Mouse (Mus musculus) frontal cortex, postnatal 10 days (tissue): Measurements from ENCODE around the gene Ahsa1.
"Not testable (repeated sequence)": the region's sequence is repeated elsewhere in the genome, so short reads cannot be mapped to it uniquely, and the experiment has no call there.

ENCODE experiments used
- DNase-seq, 2 experiments: peaks; one replicate each; pipeline ENCODE4 v3.0.0; 2022; ENCODE audit warnings: low spot score in 2 of 2, mixed read lengths in 1 of 2

Ahsa1 gene

GRCm38 (mm10) chr12:87266108-87266826 lies at the start of gene Ahsa1, which contains the start of gene Vipas39:
Gene Ahsa1 (plus strand): TSS chr12:87266479.
Gene Vipas39 (minus strand): TSS chr12:87266256.
- DNase-seq, result peak; percentile 86 to 90

GRCm38 (mm10) chr12:87217596-87217995 lies 48.7 kb upstream of the Ahsa1 start:
- no peak for DNase-seq

GRCm38 (mm10) chr12:87219362-87219761 lies 46.9 kb upstream of the Ahsa1 start:
- no peak for DNase-seq

- no peak for DNase-seq
Measured at GRCm38 (mm10) chr12:87224950-87225349, 41.3 kb upstream of the Ahsa1 start.

GRCm38 (mm10) chr12:87226801-87227200 lies 39.5 kb upstream of the Ahsa1 start:
- DNase-seq, result no peak

GRCm38 (mm10) chr12:87229633-87230032 lies 36.6 kb upstream of the Ahsa1 start:
- DNase-seq, result no peak

GRCm38 (mm10) chr12:87230379-87230895 lies 35.8 kb upstream of the Ahsa1 start:
- DNase-seq, result no peak

- no peak for DNase-seq
Measured at GRCm38 (mm10) chr12:87236882-87237483, 29.3 kb upstream of the Ahsa1 start.

GRCm38 (mm10) chr12:87238632-87239031 lies 27.6 kb upstream of the Ahsa1 start, which contains the start of gene Noxred1:
Gene Noxred1 (minus strand): TSS chr12:87238732.
- no peak for DNase-seq

- DNase-seq, result no peak
Measured at GRCm38 (mm10) chr12:87250161-87250560, 16.1 kb upstream of the Ahsa1 start.

GRCm38 (mm10) chr12:87253878-87254277 lies 12.4 kb upstream of the Ahsa1 start:
- no peak for DNase-seq

GRCm38 (mm10) chr12:87256629-87257028 lies 9.7 kb upstream of the Ahsa1 start:
- no peak for DNase-seq

- no peak for DNase-seq
Measured at GRCm38 (mm10) chr12:87260562-87260961, 5.7 kb upstream of the Ahsa1 start.

GRCm38 (mm10) chr12:87265444-87265843 lies 835 bp upstream of the Ahsa1 start:
- DNase-seq, result no peak

- DNase-seq, result peak; percentile 18 to 66
Measured at GRCm38 (mm10) chr12:87266827-87267603, 736 bp downstream of the Ahsa1 start.

GRCm38 (mm10) chr12:87267682-87268081 lies 1.4 kb downstream of the Ahsa1 start:
- DNase-seq, result no peak

GRCm38 (mm10) chr12:87274853-87275831 lies 8.9 kb downstream of the Ahsa1 start:
- DNase-seq, result no peak

- DNase-seq, result not testable (repeated sequence)
Measured at GRCm38 (mm10) chr12:87277251-87277650, 11.0 kb downstream of the Ahsa1 start.

- no peak for DNase-seq
Measured at GRCm38 (mm10) chr12:87278118-87278730, 11.9 kb downstream of the Ahsa1 start.

- no peak for DNase-seq
Measured at GRCm38 (mm10) chr12:87279350-87279749, 13.1 kb downstream of the Ahsa1 start.

- DNase-seq, result no peak
Measured at GRCm38 (mm10) chr12:87279879-87280278, 13.6 kb downstream of the Ahsa1 start.
